Mouse (Mus musculus) neural tube, embryonic 14.5 days (tissue): ENCODE data around the gene Cry1. TPM values are rescaled to one million over a fixed set of nuclear protein-coding genes. Genes with fewer than 3 reads are reported as not detected.
A peak's percentile ranks its signal among the peaks of the same experiment; 100 is the strongest.

Experiments used
- ATAC-seq: fragments of 200-750 bp; cut with Nextera tagmentation; 2 replicates; pipeline ENCODE4 v1.8.0; 2017; ENCODE audit warnings: low read depth, mild to moderate bottlenecking, moderate TSS enrichment, moderate library complexity
- H3K27ac ChIP-seq: fragments of 300-500 bp; sonication (generic); 2 replicates; pipeline ENCODE4 v1.5.1; 2014; ENCODE audit warnings: low read depth, mild to moderate bottlenecking, control low read depth, low read length, moderate library complexity, mixed read lengths
- H3K27me3 ChIP-seq: fragments of 300-500 bp; sonication (generic); 2 replicates; pipeline ENCODE4 v1.6.1; 2014; ENCODE audit warnings: low read length; ENCODE audit not compliant: control insufficient read depth, insufficient read depth
- H3K36me3 ChIP-seq: fragments of 300-500 bp; sonication (generic); 2 replicates; pipeline ENCODE4 v1.6.1; 2014; ENCODE audit warnings: low read length, mixed read lengths; ENCODE audit not compliant: control insufficient read depth, insufficient read depth
- H3K4me1 ChIP-seq: fragments of 300-500 bp; sonication (generic); 2 replicates; pipeline ENCODE4 v1.6.1; 2014; ENCODE audit warnings: low read length; ENCODE audit not compliant: control insufficient read depth, insufficient read depth
- H3K4me2 ChIP-seq: fragments of 300-500 bp; sonication (generic); 2 replicates; pipeline ENCODE4 v1.6.1; 2014; ENCODE audit warnings: mild to moderate bottlenecking, low read depth, low read length, control low read depth
- H3K4me3 ChIP-seq: fragments of 300-500 bp; sonication (generic); 2 replicates; pipeline ENCODE4 v1.5.1; 2014; ENCODE audit warnings: low read depth, low read length, control low read depth, mixed read lengths
- H3K9ac ChIP-seq: fragments of 300-500 bp; sonication (generic); replicated peaks from 2 replicates; pipeline ENCODE4 v1.6.1; 2014; ENCODE audit warnings: low read depth, mild to moderate bottlenecking, control low read depth, low read length, mixed read lengths
- H3K9me3 ChIP-seq: fragments of 300-500 bp; sonication (generic); 2 replicates; pipeline ENCODE4 v1.6.1; 2016; ENCODE audit warnings: low read length; ENCODE audit not compliant: control insufficient read depth
- WGBS: fragments of 180-500 bp; shearing (Covaris S2); extraction: QIAGEN DNeasy Blood & Tissue Kit; methylation state at CpG from one replicate; pipeline ENCODE4 v1.1.7; 2014; 5-methylcytosine and 5-hydroxymethylcytosine counted together
- polyA plus RNA-seq: library from polyadenylated mRNA; unstranded; fragments of >200 nt; fragmentation: Nextera tagmentation; extraction: Ambion mirVana; gene quantifications from 2 replicates; pipeline ENCODE4 v1.2.1, GENCODE M21; 2014

Gene Cry1
- 33.0 and 40.3 TPM in 2 replicates for polyA plus RNA-seq

DNA sequence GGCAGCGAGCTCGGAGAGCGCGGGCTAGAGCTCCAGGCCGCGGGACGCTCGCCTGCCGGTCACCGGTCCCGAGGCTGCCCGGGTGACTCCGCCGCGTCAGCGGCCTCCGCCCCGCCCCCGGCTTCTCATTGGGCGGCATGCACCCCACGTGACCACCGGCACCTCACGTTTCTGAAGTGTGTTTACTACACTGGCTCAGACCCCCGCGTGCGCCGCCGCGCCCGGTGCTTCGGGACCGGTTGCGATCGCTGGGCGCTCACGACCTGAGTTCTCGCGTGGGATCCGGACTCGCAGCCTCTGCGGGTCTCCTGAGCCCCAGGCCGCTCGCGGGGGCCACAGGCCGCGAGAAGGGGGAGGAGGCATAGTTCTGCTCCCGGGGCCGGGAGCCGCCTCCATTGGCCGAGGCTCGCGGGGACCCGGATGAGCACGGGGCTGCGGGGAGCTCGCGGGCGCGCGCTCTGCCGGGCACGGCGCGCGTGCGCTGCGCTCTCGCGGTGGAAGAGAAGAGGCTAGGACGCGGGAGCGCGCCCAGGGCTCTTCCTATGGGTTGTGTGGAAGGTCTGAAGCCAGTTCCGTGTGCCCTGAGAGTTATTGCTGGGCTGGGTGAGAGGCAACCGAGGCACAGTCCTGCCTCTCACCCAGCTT, at the start of gene Cry1:
TSS of gene Cry1 (minus strand) at position 101 of the 645 bp plus-strand sequence.
- H3K4me3 ChIP-seq: peak within 1 kb of the TSS; percentile 96
- H3K4me1 ChIP-seq: peaks cover 11% of the 10 kb centered on the region; the same call in 1 of the 2 replicates
- peak within 1 kb of the TSS; percentile 92 for H3K27ac ChIP-seq
- no peaks in the 10 kb centered on the region for H3K36me3 ChIP-seq
- H3K4me2 ChIP-seq: peak within 1 kb of the TSS; percentile 98
- H3K27me3 ChIP-seq: no peaks in the 10 kb centered on the region
- no peaks in the 10 kb centered on the region for H3K9me3 ChIP-seq
- ATAC-seq: peak; percentile 96
- H3K9ac ChIP-seq: peak within 1 kb of the TSS; percentile 83
- under 1% methylated on average over 68 of the region's 75 CpGs for WGBS

DNA sequence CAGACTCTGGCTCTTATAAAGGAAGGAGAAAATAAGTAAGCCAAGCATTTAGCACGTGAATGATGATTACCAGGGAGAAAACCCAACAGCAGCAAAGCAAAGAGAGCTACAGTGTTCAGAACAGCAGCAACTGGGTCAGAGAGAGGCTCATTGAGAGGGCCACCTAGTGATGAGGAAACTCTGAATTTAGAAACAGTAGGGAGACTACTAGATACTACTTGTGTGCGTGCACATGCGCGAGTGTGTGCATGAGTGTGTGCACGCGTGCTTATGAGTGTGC, 36.8 kb upstream of the Cry1 start:
- Histone ChIP-seq H3K27me3 (no peaks in the 10 kb centered on the region), H3K9ac (no peak overlapping the region), H3K36me3 (no peaks in the 10 kb centered on the region), H3K4me1 (no peaks in the 10 kb centered on the region), H3K9me3 (no peaks in the 10 kb centered on the region), H3K4me2 (no peak overlapping the region), H3K4me3 (no peak overlapping the region), H3K27ac (no peak overlapping the region)
- 85% methylated on average over 6 of the region's 6 CpGs for WGBS
- ATAC-seq: no peak

DNA sequence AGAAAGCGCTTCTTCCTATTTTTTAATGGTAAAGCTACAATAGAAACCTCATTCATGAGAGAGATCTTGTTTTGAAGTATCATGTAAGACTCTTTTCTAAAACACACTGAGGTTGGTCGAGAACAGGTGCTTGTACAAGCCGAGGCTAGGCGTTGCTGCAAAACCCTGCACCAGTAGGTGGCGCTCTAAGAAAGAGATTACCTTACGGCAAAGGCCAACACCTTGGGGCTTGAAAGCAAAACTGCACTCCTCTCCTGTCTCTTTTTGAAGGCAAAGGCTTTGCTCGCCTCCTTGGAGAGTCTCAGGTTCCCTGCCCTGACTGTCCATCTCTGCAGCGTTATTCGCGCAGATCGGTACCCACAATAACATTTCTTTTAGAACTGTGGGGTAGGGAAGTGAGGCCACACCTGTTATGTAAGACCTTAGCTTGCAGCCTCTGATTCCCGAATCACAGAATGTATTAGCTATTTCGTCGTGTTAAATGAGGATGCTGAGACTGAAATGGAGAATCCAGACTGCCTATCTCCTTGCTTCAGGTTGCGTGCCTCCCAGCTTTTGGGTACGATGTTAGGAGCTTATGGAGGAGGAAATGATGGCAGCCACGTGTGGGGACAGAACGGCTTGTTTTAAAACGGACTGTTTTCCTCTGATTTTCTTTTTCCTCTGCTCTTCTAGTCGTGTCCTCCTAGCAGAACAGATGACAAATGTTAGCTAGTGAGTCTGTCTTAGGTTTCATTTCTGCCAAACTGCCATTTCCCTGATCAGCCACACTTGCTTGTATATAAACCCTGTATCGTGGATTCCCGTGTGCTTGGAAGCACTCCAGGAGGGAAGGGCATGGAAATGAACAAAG, 36.3 kb upstream of the Cry1 start:
- ATAC-seq: peak; percentile 86
- Histone ChIP-seq H3K27ac (no peak overlapping the region), H3K4me2 (peak overlapping the region; percentile 26; the same call in 1 of the 2 replicates), H3K27me3 (no peaks in the 10 kb centered on the region), H3K9ac (no peak overlapping the region), H3K36me3 (no peaks in the 10 kb centered on the region), H3K4me1 (no peaks in the 10 kb centered on the region), H3K9me3 (no peaks in the 10 kb centered on the region), H3K4me3 (no peak overlapping the region)
- 33% methylated on average over 22 of the region's 22 CpGs for WGBS

DNA sequence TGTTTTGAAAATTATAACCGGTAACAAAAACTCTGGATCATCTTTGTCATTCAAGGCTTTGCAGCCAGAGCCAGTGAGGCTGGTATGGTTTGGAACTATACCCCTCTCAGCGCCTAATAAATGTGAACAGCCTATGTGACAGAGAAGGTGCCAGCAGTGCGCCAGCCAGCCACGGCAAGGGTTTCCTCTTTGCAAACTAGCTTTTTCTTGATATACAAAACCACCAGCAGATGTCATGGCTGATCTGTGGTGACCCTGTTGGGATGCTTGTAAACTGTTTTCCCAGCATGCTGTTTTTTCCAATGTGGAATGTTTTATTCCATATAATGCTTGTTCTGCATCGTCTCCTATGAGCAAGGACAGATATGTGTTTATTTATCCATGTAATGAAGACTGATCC, 30.0 kb upstream of the Cry1 start:
- H3K27ac ChIP-seq: no peak overlapping the region
- no peak overlapping the region for H3K9ac ChIP-seq
- WGBS: 71% methylated on average over 5 of the region's 5 CpGs
- H3K27me3 ChIP-seq: no peaks in the 10 kb centered on the region
- H3K4me2 ChIP-seq: no peak overlapping the region
- no peak overlapping the region for H3K4me3 ChIP-seq
- ATAC-seq: peak; percentile 71; the same call in 1 of the 2 replicates
- no peaks in the 10 kb centered on the region for H3K4me1 ChIP-seq
- no peaks in the 10 kb centered on the region for H3K36me3 ChIP-seq
- H3K9me3 ChIP-seq: no peaks in the 10 kb centered on the region

DNA sequence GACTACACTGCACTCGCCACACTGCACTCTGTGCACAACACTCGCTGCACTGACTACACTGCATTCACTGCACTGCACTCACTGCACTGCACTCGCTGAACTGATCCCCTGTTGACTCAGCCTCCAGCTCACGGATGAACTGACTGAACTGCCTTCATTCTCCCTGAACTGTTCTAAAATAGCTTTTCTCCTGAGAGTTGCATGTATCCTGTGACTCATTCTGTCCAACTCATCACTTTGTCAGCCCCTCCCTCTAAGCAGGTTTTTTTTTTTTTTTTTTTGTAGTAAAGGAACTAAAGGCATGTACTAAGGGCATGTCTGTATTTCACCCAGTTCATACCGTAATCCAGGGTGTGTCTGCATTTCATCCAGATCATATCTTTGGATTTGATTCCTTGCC, 26.8 kb upstream of the Cry1 start:
- no peak for ATAC-seq
- Histone ChIP-seq H3K4me3 (no peak overlapping the region), H3K36me3 (no peaks in the 10 kb centered on the region), H3K9me3 (no peaks in the 10 kb centered on the region), H3K27ac (no peak overlapping the region), H3K4me2 (no peak overlapping the region), H3K27me3 (no peaks in the 10 kb centered on the region), H3K4me1 (no peaks in the 10 kb centered on the region), H3K9ac (no peak overlapping the region)
- WGBS: 95% methylated on average over 5 of the region's 5 CpGs

DNA sequence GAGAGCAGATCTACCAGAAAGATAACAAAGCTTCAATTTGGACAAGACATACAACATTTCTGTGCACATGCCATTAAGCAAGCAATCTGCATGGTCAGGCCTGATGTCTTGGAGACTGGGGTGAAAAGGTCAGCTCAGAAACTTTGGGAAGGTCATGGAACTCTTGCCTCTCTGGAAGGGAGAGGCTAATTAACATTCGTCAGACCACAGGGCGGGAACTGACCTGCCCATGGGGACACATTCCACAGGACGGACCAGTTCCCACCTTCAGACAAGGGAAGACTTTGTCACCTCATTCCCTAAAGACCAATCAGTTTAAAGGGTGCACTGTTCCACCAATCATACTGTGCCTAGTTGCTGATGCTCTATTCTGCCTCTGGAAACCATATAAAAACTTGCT, 25.3 kb upstream of the Cry1 start:
- no peak for ATAC-seq
- Histone ChIP-seq H3K9ac (no peak overlapping the region), H3K4me3 (no peak overlapping the region), H3K27me3 (no peaks in the 10 kb centered on the region), H3K27ac (no peak overlapping the region), H3K36me3 (no peaks in the 10 kb centered on the region), H3K4me2 (no peak overlapping the region), H3K9me3 (no peaks in the 10 kb centered on the region), H3K4me1 (no peaks in the 10 kb centered on the region)
- 92% methylated on average over 3 of the region's 3 CpGs for WGBS

DNA sequence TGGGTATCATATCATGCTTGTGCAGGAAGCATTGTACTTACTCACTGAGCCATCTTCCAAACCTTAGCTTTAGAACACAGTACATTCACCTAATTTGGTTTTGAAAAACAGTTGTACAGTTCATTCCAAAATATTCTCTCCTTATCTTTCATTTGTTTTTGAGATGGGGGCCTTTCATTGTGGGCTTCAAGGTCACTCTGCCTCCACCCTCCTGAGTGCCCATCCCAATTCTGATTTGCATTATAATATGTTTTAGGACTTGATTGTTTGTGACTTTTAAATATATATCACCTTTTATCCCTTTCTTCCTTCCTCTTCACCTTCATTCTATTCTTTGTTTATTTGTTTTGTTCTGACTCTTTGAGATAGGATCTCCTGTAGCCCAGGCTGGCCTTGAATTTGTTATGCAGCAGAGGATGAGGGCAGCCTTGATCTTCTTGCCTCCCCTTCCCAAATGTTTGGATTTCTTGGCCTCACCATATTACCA, 24.3 kb upstream of the Cry1 start:
- Histone ChIP-seq H3K9me3 (no peaks in the 10 kb centered on the region), H3K4me1 (0 out of 2 replicates have a peak, but pooled peaks cover 4% of the 10 kb centered on the region), H3K4me2 (no peak overlapping the region), H3K4me3 (no peak overlapping the region), H3K27ac (no peak overlapping the region), H3K27me3 (no peaks in the 10 kb centered on the region), H3K36me3 (no peaks in the 10 kb centered on the region), H3K9ac (no peak overlapping the region)
- no peak for ATAC-seq

DNA sequence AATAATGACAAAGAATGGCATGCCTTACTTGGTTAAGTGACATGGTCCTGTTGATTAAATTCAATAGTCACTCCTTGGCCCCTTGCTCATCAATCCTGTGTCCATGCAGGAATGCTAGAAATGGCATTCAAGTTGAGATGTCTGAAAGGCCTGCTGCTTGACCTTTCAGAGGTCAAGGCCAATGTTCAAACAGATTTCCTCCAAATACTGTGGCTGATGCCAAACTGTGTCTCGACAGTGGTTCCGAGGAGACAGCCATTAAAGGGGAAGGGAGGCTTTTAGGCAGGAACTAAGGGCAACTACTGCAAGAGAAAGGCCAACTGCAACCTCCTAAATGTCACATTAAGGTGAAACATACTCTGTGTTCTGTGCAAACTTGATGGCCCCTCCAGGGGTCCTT, 20.5 kb upstream of the Cry1 start:
- Histone ChIP-seq H3K4me3 (no peak overlapping the region), H3K36me3 (no peaks in the 10 kb centered on the region), H3K9ac (no peak overlapping the region), H3K9me3 (no peaks in the 10 kb centered on the region), H3K4me2 (no peak overlapping the region), H3K27ac (no peak overlapping the region), H3K4me1 (0 out of 2 replicates have a peak, but pooled peaks cover 4% of the 10 kb centered on the region), H3K27me3 (no peaks in the 10 kb centered on the region)
- 56% methylated on average over 2 of the region's 2 CpGs for WGBS
- no peak for ATAC-seq

DNA sequence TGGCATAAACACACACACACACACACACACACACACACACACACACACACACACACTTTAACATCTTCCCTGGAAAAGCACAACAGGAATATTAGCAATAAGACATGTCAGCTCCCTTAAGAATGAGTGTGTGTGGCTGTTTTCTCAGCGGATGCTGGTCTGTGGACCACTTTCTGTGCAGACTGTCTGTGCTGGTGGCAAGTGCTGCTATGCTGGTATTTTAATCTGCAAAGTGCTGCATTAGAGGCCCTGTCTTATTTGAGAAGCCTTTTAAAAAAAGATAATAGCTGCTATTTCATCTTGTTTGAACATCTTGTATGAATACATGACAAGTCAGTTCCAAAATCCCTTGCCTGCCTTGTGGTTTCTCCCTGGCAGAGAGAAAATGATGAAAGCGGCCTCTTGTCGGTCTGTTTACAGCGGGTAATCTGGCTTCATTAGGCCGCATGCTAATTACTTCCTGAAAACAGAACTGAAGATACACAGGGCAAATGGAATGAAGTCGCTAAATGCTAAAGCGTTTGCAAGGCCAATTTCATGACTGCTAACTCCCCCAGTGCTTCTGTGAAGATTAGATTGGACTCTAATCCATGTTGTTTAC, 19.5 kb upstream of the Cry1 start:
- Histone ChIP-seq H3K4me3 (no peak overlapping the region), H3K27ac (peak overlapping the region; percentile 28; the same call in 1 of the 2 replicates), H3K36me3 (no peaks in the 10 kb centered on the region), H3K4me1 (0 out of 2 replicates have a peak, but pooled peaks cover 4% of the 10 kb centered on the region), H3K27me3 (no peaks in the 10 kb centered on the region), H3K9me3 (no peaks in the 10 kb centered on the region), H3K9ac (0 out of 2 replicates have a peak overlapping the region, but pooled peaks have one; percentile 11), H3K4me2 (no peak overlapping the region)
- 31% methylated on average over 7 of the region's 7 CpGs for WGBS
- no peak for ATAC-seq
